Mouse (Mus musculus): ENCODE measurements around the gene Lgi2. TPM values are rescaled to one million over a fixed set of nuclear protein-coding genes. Genes with fewer than 3 reads are reported as not detected.

Gene Lgi2
- total RNA-seq, 2 experiments from 2014 or later, result 23.7 to 24.9 TPM

Other genes starting within 250 kb of the Lgi2 start
- 1 to 10 TPM; 6.1 to 6.3 TPM for gene Sod3, start 202.7 kb downstream of the Lgi2 start, total RNA-seq (2021)
- gene Ccdc149, start 94.9 kb downstream of the Lgi2 start, total RNA-seq (2021), result 10 to 100 TPM; 62.1 to 64.5 TPM
- 10 to 100 TPM in 1 of 2 experiments, 1 to 10 TPM in 1; 8.3 to 10.4 TPM for gene Sepsecs, start 103.2 kb upstream of the Lgi2 start, total RNA-seq (2021)
- gene Pi4k2b, start 175.1 kb upstream of the Lgi2 start, total RNA-seq (2021), result 1 to 10 TPM; 1.2 to 2.0 TPM
- gene Zcchc4, start 208.9 kb upstream of the Lgi2 start, total RNA-seq (2021), result 1 to 10 TPM; 9.4 to 9.8 TPM